Mouse (Mus musculus): Measurements from ENCODE around the gene Gemin5.
"Not testable (repeated sequence)": the region's sequence is repeated elsewhere in the genome, so short reads cannot be mapped to it uniquely, and the experiment has no call there.

Gene Gemin5

DNA sequence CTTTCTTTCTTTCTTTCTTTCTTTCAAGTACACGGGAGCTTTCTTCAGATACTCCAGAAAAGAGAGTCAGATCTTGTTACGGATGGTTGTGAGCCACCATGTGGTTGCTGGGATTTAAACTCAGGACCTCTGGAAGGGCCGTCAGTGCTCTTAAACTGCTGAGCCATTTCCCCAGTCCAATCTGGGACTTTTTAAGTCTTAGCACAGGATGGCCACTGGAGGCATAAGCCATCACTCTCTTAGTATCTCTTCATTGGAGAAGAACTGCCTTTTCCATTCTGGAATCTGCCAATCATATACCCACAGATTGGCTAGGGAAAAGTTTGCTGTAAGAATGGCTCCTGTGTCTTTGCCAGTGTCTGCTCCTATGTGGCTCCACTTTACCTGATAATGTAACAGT lies 61.3 kb downstream of the Gemin5 start:
- DNase-seq: no peak

DNA sequence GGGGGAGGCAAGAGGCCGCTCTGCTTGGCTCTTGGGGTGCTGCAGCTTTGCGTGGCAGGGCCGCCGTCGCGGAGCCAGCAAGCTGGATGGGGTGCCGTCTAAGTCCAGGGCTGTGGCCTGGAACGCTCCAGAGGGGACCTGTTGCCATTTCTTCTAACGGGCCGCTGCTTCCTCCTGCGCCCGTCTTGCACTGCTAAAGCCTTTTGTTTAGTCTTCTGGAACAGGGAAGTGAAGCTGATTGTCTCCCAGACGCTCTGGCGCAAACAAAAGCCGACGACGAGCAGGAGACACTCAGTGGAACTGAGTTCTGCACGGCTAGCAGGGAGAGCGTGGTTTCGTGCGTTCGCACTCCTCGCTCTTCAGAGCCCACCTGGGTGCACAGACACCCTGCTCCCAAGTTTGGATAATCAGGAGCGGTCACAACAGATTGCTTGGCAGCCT lies 64.0 kb downstream of the Gemin5 start:
- DNase-seq: no peak

DNA sequence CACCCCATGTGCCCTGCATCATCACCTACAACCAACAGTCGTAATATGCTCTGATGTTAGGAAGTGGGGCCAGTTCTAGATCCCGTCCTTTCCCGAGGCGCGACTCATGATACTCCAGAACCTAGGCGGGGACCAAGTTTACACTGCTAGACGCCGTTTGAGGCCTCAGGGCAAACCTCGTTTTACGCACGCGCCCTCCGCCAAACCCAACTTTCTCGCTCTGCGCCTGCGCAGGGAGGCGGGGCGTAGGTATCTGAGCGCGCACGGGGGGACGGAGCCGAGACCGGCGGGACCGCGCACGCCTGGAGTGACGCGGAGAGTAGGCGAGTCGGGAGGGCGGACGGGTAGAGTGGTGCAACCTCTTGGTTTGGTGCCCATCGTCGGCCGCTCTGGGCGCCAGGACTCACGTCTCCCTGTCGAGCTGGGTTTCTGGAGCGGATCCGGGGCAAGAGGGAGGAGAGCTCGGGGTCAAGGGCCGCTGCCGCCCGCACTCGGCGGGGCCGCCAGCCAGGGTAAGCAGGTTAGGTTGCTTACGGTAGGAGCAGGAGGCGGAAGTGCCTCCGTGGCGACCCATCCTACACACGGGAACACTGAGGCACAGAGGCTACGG lies 64.5 kb downstream of the Gemin5 start, which contains the start of gene Cnot8:
Gene Cnot8, plus strand, starts transcription at position 457 of the 610 bp plus-strand sequence.
- DNase-seq: peak; percentile 100

DNA sequence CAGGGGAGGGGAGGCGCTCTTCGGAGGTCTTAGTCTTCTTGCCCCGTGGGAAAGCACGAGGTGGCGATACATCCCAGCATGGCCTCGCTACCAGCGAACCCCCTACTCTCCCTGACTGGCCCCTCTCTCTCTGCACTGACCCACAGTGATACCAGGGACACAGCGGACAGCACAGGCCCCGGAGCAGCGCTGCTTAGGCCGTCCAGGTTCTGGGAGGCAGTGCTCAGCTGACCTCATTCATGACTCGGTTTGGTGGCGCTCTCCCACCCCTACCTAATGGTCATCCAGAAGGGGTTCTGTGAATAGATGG lies 65.0 kb downstream of the Gemin5 start:
- no peak for DNase-seq

DNA sequence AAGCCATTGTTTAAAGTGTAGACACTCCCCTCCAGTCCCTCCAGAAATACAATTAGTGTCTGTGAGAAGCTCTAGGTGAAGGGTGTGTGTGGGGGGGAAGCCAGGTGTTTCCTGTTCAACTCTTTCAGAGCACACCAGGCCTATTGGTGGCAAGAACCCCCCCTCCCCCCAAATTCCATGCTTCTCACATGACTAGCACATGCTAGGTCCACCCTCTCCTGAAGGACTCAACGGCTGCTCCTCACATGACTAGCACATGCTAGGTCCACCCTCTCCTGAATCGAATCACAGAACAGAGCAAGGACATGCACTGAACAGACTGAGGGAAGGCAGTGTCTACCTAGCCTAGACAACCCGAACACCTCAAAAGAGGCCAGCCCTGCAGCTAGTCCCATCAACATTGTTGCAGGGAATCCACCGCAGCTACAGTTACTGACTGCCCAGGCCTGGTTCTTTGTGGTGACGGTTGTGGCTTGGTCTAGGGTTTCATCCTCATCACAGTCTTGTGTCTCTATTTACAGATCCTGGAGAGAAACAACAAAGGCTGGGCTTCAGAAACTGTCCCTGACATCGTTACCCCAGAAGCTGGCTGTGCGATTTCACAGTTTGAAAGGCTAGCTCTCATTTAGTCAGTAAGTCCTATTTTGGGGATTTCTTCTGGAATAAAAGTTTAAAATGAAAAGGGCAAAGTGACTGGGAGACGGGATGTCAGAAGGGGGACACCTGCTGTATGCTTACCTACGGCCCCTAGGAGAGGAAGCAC lies 65.6 kb downstream of the Gemin5 start:
- DNase-seq: no peak

DNA sequence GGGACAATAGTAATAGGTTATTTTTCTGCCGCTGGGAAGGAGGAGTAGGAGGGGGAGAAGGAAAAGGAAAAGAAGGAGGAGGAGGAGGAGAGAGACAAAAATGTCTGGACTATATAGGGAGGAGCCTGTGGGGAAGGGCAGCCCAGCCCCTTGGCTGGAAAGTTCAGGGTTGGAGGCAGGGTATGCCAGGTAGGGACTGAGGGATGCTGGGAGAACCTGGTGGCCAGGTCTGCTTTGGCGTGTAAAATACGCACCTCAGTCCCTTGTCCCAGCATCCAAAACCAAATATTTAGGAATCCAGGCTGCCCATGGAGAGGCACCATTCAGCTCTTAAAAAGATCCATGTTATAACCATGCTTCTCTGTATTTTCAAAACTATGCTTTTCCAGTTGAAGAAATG lies 66.2 kb downstream of the Gemin5 start:
- no peak for DNase-seq

DNA sequence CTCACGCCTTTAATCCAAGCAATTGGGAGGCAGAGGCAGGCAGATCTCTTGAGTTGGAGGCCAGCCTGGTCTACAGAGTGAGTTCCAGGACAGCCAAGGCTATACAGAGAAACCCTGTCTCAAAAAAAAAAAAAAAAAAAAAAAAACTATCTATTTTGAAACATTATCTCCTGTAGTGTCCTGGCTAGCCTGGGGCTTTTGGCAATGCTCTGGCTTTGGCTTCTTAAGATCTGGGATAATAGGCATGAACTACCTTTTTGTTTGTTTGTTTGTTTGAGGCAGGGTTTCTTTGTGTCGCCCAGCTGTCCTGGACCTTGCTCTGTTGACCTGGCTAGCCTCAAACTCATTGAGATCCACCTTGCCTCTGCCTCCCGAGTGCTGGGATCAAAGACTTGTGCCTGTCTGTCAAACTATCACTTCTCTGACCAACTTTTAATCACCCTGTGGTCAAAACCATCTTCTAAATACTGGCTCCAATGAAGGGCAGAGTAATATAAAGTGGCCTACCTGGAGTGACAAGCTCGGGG lies 67.1 kb downstream of the Gemin5 start:
- DNase-seq: no peak

DNA sequence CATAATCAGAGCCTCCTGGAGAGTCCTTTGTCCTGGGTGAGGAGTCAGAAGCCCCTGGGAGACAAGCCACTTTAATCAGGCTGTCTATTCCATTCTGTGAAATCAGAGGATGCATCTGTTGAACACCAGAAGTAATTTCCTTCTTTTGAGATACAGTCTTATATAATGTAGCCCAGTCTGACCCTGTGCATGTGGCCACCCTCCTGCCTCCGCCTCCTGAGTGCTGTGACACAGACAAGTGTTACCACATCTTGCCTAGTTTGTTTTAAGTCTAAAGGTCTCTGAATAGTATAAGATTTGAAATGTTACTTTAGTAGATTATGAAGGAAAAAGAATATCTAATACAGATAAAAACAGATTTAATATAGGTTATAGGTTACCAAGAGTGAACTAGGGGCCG lies 68.3 kb downstream of the Gemin5 start:
- DNase-seq: no peak

DNA sequence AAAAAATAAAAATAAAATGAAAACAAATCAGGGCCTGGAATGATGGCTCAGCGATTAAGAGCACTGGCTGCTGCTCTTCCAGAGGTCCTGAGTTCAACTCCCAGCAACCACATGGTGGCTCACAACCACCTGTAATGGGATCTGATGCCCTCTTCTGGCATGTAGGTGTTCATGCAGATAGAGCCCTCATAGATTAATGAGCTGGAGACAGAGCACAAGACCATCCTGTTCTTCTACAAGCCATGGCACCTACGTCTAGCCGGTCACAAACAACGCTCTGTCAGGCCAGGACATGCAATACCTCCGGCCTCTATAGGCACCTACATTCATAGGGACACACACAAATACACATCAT lies 70.0 kb downstream of the Gemin5 start:
- DNase-seq: not testable (repeated sequence)

DNA sequence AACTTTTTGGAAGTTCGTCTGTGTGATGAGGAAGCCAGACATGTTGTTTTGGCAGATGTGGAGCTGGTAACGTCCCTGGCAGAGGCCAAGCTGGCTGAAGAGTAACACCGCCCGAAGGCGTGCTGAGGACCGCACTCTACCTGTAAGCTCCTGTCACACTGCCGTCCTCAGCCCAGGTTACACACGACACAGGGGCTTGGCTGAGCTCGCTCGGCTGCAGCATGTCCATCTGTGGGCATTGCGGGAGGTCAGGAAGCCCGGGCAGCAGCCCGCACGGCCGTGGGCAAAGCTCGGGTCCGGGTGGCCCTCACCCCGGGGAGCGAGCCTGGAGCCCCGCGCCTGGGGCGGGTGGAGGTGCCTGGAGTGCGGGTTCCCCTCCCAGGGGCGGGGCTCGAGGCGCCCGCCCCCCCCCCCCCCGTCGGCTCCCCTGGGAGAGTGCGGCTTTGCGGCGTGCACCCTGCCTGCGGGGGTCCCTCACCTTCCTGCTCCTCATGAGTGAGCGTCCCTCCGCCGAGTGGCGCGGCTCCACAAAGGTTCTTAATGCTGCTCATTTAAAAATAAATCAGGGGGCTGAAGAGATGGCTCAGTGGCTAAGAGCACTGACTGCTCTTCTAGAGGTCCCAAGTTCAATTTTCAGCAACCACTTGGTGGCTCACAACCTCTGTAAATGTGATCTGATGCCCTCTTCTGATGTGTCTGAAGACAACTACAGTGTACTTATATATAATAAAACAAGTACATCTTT lies 70.5 kb downstream of the Gemin5 start:
- no peak for DNase-seq

DNA sequence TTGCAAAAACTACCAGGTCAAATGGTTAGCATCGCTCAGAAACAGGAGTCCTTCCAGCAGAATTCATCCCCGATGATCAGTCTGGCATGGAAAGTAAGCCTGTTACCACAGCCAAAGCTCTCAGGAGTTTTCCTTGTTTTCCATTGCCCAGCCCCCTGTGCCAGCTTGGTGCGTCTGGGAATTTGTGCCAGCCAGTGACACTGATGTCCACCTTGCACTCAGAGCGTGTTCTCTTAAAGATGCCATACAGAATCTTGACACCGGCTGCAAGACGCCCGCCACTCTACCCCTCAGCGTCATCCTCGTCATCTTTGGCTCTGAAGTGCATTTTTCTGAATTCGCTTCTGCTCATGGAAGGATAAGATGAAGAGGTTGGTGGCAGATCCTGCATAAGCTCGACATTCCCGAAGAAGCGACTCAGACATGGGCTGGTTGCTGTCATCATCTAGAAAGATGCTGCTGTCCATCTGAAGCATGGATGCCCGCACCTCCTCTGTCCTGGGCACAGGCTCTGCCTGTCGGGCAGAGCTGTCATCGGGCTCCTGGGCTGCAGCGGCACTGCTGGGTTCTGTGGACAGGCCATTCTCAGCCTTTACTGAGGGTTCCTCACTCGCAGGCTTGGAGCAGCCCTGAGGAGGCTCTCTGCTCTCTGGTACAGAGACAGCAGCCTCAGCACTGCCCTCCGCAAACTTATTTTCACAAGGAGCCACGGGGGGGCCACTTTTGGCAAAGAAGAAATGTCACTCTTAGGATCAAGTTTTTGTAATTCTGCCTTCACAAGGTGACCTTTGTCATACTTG lies 71.3 kb downstream of the Gemin5 start:
- no peak for DNase-seq

DNA sequence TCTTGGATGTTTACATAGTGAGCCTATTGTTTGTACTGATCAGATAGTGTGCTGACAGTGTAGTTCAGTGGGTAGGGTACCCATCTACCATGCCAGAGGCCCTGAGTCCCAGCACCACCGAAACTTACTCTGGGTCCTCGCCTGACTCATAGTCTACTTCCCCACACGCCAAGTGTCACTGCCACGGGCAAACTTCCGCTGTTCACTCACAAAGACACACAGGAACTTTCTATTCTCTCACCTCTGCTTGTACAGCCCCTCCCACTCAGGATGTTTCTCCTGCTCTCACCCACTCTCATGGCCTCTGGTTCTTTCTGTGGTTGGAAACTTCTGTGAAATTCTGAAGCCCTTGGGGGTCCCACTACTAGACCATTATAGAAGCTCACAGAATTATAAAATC lies 72.2 kb downstream of the Gemin5 start:
- DNase-seq: no peak

GRCm38 (mm10) chr11:58095561-58095960 lies 72.8 kb downstream of the Gemin5 start:
- no peak for DNase-seq

DNA sequence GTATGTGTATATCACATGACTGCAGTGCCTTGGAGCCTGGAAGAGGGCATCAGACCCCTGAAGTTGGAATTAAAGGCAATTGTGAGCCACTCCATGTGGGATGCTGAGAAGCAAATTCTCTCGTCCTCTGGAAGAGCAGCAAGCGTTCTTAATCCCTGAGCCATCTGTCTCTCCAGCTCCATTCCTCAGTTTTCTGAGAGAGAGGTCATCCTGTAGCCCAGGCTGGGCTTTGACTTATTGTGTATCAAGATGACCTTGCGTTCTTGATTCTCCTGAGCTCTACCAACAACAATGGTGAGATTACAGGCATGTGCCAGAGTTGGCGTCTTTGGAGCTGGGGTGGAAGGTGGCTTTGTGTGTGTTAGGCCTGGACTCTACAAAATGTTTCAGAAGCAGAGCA lies 73.6 kb downstream of the Gemin5 start:
- DNase-seq: no peak

GRCm38 (mm10) chr11:58093021-58093528 lies 75.3 kb downstream of the Gemin5 start, which contains the start of gene Gm12248:
Gene Gm12248 (minus strand): TSS chr11:58093134.
- no peak for DNase-seq

DNA sequence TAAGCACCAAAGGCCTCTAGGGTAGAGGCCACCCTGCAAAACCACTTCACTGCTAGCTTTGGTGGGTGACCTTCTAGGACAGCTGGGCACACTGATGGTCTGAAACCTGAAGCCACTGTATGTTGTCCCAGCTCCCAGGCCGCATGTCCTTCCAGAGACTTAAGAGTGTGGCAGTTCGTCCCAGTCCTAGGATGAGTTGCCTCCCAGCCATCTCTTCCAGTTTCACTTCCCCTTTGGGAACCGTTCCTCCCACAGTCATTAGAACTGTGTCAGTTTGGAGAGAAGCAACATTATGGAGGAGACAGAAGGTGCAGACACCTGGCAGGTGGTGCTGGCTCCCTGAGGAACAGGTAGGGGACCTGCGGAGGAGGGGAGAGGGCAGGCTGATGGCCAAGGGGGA lies 75.8 kb downstream of the Gemin5 start:
- no peak for DNase-seq

DNA sequence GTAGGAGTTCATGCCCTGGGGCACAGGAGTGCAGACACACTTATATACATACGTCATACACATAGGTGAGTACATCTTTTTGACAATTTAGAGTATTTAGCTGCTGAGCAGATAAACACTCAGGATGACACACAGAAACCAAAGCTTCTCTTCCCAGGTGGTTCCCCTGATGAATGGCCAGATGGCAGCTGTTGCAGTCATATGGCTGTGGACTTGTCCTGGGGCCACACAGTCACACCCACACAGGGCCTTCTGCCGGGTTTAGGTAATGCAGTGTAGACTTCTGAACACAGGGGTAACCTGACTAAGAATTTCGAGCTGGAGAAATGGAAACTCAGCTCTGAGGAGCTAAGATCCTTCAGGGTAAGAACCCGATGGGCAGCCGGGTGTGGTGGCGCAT lies 86.6 kb downstream of the Gemin5 start:
- no peak for DNase-seq

GRCm38 (mm10) chr11:58077270-58077669 lies 91.1 kb downstream of the Gemin5 start:
- DNase-seq: no peak

- no peak for DNase-seq
Observed at GRCm38 (mm10) chr11:58072978-58073377, 95.4 kb downstream of the Gemin5 start.
